Mouse (Mus musculus) midbrain, embryonic 13.5 days (tissue): Measurements from ENCODE around the gene Chrm3. TPM values are rescaled to one million over a fixed set of nuclear protein-coding genes. Genes with fewer than 3 reads are reported as not detected.

Experiments used
- ATAC-seq: fragments of 200-750 bp; cut with Nextera tagmentation; 2 replicates; pipeline ENCODE4 v1.8.0; 2017; ENCODE audit warnings: mild to moderate bottlenecking, moderate TSS enrichment, moderate library complexity
- H3K27ac ChIP-seq: fragments of 300-500 bp; sonication (generic); 2 replicates; pipeline ENCODE4 v1.5.1; 2015; ENCODE audit warnings: inconsistent platforms, mild to moderate bottlenecking, moderate library complexity
- H3K27me3 ChIP-seq: fragments of 300-500 bp; sonication (generic); 2 replicates; pipeline ENCODE4 v1.6.1; 2015; ENCODE audit warnings: mild to moderate bottlenecking, inconsistent platforms
- H3K36me3 ChIP-seq: fragments of 300-500 bp; sonication (generic); 2 replicates; pipeline ENCODE4 v1.6.1; 2015; ENCODE audit warnings: mild to moderate bottlenecking, inconsistent platforms
- H3K4me1 ChIP-seq: fragments of 300-500 bp; sonication (generic); replicated peaks from 2 replicates; pipeline ENCODE4 v1.6.1; 2015; ENCODE audit warnings: inconsistent platforms
- H3K4me2 ChIP-seq: fragments of 300-500 bp; sonication (generic); replicated peaks from 2 replicates; pipeline ENCODE4 v1.6.1; 2015; ENCODE audit warnings: moderate library complexity, mild to moderate bottlenecking, inconsistent platforms
- H3K4me3 ChIP-seq: fragments of 300-500 bp; sonication (generic); replicated peaks from 2 replicates; pipeline ENCODE4 v1.5.1; 2015; ENCODE audit warnings: mild to moderate bottlenecking, inconsistent platforms
- H3K9ac ChIP-seq: fragments of 300-500 bp; sonication (generic); replicated peaks from 2 replicates; pipeline ENCODE4 v1.6.1; 2015; ENCODE audit warnings: mild to moderate bottlenecking, inconsistent platforms
- H3K9me3 ChIP-seq: fragments of 300-500 bp; sonication (generic); 2 replicates; pipeline ENCODE4 v1.6.1; 2016; ENCODE audit warnings: mild to moderate bottlenecking, inconsistent platforms
- WGBS: fragments of 180-500 bp; shearing (Covaris S2); methylation state at CpG from one replicate; pipeline ENCODE4 v1.1.7; 2015; 5-methylcytosine and 5-hydroxymethylcytosine counted together
- polyA plus RNA-seq: library from polyadenylated mRNA; unstranded; fragments of >200 nt; fragmentation: Nextera tagmentation; extraction: Ambion mirVana; gene quantifications from 2 replicates; pipeline ENCODE4 v1.2.1, GENCODE M21; 2015

Chrm3 gene
- polyA plus RNA-seq, 1 experiment from 2014 or later, result 1.4 TPM

DNA sequence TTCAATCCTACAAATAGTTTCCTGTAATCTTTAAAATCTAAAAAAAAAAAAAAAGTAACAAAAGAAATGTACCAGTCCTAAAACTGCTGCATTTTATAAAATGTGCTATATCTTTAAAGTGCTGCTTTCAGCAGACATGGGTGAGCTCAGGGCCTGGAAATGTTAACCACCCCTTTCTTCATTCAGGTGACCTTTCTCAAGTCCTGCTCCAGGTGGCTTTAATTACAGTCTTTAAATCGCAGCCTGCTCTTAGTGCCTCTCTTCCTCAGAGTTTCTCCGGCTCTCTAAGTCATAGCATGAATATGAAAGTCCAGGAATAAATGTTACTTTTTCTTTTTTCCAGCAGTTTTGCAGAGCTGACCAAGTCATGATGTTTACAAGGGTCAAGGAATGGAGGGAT, 229.6 kb downstream of the Chrm3 start:
- no peak for ATAC-seq
- WGBS, result 78% methylated on average over 2 of the region's 2 CpGs

DNA sequence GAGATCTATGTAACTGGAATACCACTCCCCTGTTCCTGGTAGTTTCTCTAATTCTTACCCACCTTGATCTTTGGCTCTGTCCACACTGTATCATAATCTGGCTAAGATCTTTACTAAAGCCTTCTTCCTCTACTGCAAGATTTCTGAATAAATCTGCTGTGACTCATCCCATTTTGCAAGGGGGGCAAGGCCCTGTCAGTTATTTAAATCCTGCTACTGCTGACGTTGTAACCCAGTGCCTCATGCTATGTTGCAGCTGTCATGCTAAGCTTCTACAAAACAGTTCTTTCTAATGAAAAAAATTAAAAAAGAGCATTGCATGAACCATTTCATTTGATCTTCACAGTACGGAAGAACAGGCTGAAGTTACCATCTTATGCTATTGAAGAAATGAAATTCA, 248.4 kb downstream of the Chrm3 start:
- 71% methylated on average over 2 of the region's 2 CpGs for WGBS
- no peaks in the 10 kb centered on the region for H3K9me3 ChIP-seq
- ATAC-seq, result no peak

More for the DNA sequence above, 229.6 kb downstream of the Chrm3 start:
- Histone ChIP-seq H3K27ac (no peak overlapping the region), H3K27me3 (no peaks in the 10 kb centered on the region), H3K4me1 (no peaks in the 10 kb centered on the region), H3K4me3 (no peak overlapping the region), H3K9ac (no peak overlapping the region), H3K36me3 (no peaks in the 10 kb centered on the region), H3K9me3 (no peaks in the 10 kb centered on the region), H3K4me2 (no peak overlapping the region)

DNA sequence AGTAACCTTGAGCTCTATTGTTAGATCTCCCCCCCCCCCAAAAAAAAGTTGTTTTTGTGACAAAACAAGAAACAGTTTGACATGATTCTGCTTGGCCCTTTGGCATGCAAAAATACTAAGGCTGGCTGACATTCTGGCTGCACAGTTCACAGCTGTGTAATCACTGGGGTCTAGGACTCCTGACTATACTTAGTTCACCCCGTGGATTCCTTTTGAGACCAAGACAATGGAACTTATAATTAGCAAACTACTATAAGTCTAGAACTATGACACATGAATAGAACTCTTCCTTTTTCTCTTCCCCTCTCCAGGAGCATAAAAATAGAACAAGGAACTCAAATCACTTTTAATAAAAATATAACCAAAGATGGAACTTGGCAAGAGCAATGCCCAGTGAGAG, 251.1 kb downstream of the Chrm3 start:
- Histone ChIP-seq H3K4me1 (no peaks in the 10 kb centered on the region), H3K9me3 (no peaks in the 10 kb centered on the region), H3K27me3 (no peaks in the 10 kb centered on the region), H3K27ac (no peak overlapping the region), H3K4me3 (no peak overlapping the region), H3K4me2 (no peak overlapping the region), H3K9ac (no peak overlapping the region), H3K36me3 (no peaks in the 10 kb centered on the region)
- WGBS, result 55% methylated on average over 1 of the region's 1 CpGs
- ATAC-seq, result no peak

More for the DNA sequence above, 248.4 kb downstream of the Chrm3 start:
- Histone ChIP-seq H3K4me3 (no peak overlapping the region), H3K27ac (no peak overlapping the region), H3K4me1 (no peaks in the 10 kb centered on the region), H3K27me3 (no peaks in the 10 kb centered on the region), H3K9ac (no peak overlapping the region), H3K36me3 (no peaks in the 10 kb centered on the region), H3K4me2 (no peak overlapping the region)

DNA sequence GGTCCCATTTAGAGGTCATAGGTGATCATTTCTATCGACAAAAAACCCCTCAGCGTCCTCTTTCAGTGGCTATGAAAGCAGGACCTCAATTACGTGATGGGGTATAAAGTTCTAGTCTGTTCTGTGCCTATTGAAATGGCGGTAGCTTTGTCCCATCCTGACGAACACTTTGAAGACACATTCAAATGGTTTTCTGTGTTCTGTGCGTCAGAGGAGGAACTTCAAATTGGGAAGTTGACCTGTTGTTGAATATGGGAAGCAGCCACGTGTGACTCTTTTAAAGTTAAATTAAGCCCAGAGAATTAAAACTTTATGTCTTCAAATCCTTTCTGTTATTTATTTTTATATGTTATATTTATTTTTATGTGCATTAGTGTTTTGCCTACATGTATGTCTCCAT, 253.3 kb downstream of the Chrm3 start:
- no peak overlapping the region for H3K4me3 ChIP-seq
- WGBS, result 82% methylated on average over 7 of the region's 7 CpGs
- no peak overlapping the region for H3K4me2 ChIP-seq
- H3K9ac ChIP-seq, result no peak overlapping the region
- ATAC-seq, result no peak
- no peaks in the 10 kb centered on the region for H3K4me1 ChIP-seq
- H3K36me3 ChIP-seq, result no peaks in the 10 kb centered on the region
- H3K9me3 ChIP-seq, result no peaks in the 10 kb centered on the region
- H3K27ac ChIP-seq, result no peak overlapping the region
- H3K27me3 ChIP-seq, result no peaks in the 10 kb centered on the region

DNA sequence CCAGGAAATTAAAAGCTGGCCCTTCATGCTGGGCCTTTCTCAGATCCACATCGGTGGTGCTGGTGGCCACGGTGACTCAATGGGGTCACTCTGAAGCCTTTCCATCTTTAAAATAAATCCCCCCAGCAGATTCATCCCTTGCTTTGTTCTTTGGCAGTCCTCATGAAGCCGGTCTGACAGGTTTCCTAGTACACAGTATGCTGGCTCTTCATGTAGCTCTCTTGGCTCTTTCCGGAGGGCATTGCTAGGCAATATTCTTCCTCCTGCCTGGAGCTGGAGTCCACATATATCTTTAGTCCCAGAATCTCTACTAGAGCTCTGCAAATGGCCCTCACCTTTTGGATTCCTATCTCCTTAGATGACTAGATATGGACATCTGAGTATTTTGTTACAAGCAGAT, 269.9 kb downstream of the Chrm3 start:
- no peak for ATAC-seq
- 70% methylated on average over 4 of the region's 4 CpGs for WGBS

DNA sequence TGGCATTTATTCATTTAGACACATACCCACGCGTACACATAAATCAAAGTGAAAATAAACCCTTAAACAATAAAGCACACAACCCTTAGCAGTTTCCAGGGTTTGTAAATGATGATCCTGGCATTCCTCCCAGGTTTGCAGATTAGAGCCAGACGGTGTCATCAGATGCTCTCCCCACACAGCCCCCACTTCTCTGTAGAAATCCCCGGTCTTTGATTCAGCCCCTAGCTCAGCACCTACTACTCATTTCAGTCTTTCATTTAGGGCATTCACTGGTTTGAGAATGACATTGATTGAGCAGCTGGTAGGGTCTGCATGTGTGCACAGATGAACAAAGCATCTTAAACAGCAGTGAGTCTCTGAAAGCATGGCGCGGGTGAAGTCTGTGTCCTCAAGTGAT, 274.3 kb downstream of the Chrm3 start:
- no peak overlapping the region for H3K27ac ChIP-seq
- no peaks in the 10 kb centered on the region for H3K4me1 ChIP-seq
- no peak overlapping the region for H3K9ac ChIP-seq
- no peaks in the 10 kb centered on the region for H3K36me3 ChIP-seq
- H3K4me2 ChIP-seq, result no peak overlapping the region
- H3K4me3 ChIP-seq, result no peak overlapping the region
- WGBS, result 90% methylated on average over 6 of the region's 6 CpGs
- H3K27me3 ChIP-seq, result no peaks in the 10 kb centered on the region
- 0 out of 2 replicates have a peak, but pooled peaks have one; percentile 50 for ATAC-seq
- 0 out of 2 replicates have a peak, but pooled peaks cover 3% of the 10 kb centered on the region for H3K9me3 ChIP-seq

More for the DNA sequence above, 269.9 kb downstream of the Chrm3 start:
- no peak overlapping the region for H3K4me2 ChIP-seq
- no peaks in the 10 kb centered on the region for H3K27me3 ChIP-seq
- no peak overlapping the region for H3K9ac ChIP-seq
- H3K4me1 ChIP-seq, result no peaks in the 10 kb centered on the region
- H3K27ac ChIP-seq, result no peak overlapping the region
- 0 out of 2 replicates have a peak, but pooled peaks cover 3% of the 10 kb centered on the region for H3K9me3 ChIP-seq
- no peak overlapping the region for H3K4me3 ChIP-seq
- no peaks in the 10 kb centered on the region for H3K36me3 ChIP-seq

DNA sequence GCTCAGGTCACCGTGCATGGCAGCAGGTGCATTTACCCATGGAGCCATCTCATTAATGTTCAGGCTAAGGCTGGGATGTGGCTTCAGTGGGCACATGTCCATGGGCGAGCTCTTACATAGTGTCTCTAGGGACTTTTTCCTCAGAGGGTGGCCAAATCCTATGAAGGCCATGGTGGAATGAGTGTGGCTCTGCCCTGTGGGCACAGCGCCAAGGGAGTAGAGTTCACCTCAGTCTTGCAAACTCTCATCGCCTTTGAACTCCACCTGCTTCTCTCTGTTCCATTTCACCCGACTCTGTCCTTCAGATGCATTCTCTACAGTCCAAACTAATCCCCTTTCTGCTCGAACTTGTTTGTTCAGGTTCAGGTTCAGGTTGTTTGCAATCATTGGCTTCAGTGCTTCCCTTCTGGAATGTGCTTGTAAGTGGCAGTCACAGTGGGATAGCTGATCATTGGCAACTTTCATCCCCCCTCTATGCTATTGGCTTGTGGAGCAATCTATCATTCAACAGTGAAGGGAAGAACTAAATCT, 278.7 kb downstream of the Chrm3 start:
- Histone ChIP-seq H3K27me3 (no peaks in the 10 kb centered on the region), H3K9me3 (no peaks in the 10 kb centered on the region), H3K4me3 (no peak overlapping the region), H3K4me1 (no peaks in the 10 kb centered on the region), H3K9ac (no peak overlapping the region), H3K36me3 (no peaks in the 10 kb centered on the region), H3K4me2 (no peak overlapping the region), H3K27ac (no peak overlapping the region)
- ATAC-seq, result no peak
- WGBS, result 85% methylated on average over 6 of the region's 6 CpGs

DNA sequence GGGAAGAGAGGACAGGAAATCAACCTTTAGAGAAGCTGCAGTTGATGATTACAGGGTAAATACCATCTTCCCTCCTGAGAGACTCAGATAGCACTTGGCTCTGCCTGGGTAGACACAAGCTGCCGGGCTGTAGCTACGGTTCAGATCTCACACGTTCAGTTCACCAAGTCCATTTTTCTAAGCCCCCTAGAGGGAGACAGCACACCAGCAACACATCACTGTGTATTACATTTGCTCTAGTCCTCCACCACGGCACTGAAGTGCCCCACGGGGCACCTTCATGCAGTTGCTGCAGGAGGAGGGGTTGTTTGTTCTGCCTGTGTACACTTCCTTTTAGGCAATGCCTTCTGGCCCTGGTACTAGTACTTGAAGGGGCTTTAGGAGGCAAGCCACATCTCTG, 289.5 kb downstream of the Chrm3 start:
- Histone ChIP-seq H3K4me3 (no peak overlapping the region), H3K4me2 (no peak overlapping the region), H3K36me3 (no peaks in the 10 kb centered on the region), H3K9ac (no peak overlapping the region), H3K27me3 (no peaks in the 10 kb centered on the region), H3K27ac (no peak overlapping the region), H3K9me3 (no peaks in the 10 kb centered on the region), H3K4me1 (no peaks in the 10 kb centered on the region)
- 46% methylated on average over 5 of the region's 5 CpGs for WGBS
- peak; percentile 79 for ATAC-seq

DNA sequence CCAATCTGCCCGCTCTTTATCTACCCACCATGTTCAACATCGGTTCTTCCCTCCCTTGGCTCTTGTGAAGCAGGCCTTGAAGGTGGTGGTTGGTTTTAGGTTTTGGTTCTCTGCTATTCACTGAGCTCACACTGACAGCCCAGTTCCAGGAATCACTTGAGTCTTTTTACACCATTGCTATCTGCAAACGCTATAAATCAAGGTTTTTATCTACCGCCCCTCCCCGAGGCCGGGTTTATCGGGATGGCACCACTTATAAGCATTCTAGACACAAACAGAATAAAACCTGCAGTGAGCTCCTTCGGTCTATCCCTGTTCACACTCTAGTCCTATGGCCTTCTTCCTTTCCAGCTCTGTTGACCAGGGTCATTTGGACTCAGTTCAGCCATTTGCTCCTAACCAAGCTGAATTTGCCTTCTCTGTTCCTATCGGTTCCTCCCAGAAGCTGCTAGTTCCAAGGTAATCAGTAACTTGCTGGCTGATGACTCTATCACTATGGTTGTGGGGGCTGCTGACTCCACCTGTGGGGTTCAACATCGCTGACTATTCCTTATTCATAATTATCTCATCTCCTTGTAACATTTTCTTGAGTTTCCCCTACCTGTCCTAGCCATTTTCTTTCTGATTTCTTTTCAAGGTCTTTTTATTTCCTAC, 291.6 kb downstream of the Chrm3 start:
- Histone ChIP-seq H3K4me2 (no peak overlapping the region), H3K9me3 (no peaks in the 10 kb centered on the region), H3K4me3 (no peak overlapping the region), H3K9ac (no peak overlapping the region), H3K36me3 (no peaks in the 10 kb centered on the region), H3K4me1 (no peaks in the 10 kb centered on the region), H3K27me3 (no peaks in the 10 kb centered on the region), H3K27ac (no peak overlapping the region)
- WGBS, result 91% methylated on average over 10 of the region's 10 CpGs
- no peak for ATAC-seq

DNA sequence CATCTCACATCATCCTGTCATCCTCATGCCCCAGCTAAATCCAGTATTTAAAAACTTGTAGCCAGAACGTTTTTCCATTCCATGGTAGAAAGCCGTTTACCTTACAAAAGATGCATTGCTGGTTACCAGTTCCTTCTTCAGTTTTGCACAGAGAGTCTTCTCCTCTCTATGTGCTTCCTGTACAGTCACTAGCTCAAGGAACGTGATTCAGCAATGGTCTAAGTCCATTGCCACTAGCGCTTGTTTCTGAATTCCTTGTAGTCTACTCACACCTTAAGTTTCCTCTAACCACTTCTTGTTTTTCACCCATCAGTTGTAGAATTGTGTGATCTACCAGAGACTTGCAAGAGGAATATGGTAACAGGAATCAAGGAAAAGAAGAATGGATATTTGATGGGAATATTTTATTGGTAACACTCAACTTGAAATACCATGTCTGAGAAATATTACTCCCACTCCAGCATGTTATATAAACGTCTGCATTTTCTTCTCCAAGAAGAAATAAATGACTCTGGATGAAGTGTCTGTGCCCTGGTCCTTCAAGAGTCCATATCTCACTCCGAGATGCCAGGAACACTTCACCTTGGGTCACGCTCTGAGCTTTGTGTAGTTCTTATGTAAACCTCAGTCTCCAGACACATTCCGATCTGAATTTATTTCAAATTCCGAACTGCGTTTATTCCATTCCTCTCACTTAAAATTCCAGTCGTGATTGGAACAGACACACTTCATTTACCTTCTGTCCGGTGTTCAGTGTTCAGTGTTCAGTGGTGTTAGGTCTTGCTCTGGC, 293.6 kb downstream of the Chrm3 start:
- no peak overlapping the region for H3K9ac ChIP-seq
- no peak overlapping the region for H3K27ac ChIP-seq
- no peaks in the 10 kb centered on the region for H3K4me1 ChIP-seq
- no peaks in the 10 kb centered on the region for H3K36me3 ChIP-seq
- no peak for ATAC-seq
- no peaks in the 10 kb centered on the region for H3K27me3 ChIP-seq
- WGBS, result 90% methylated on average over 12 of the region's 12 CpGs
- no peak overlapping the region for H3K4me3 ChIP-seq
- H3K9me3 ChIP-seq, result no peaks in the 10 kb centered on the region
- H3K4me2 ChIP-seq, result no peak overlapping the region

DNA sequence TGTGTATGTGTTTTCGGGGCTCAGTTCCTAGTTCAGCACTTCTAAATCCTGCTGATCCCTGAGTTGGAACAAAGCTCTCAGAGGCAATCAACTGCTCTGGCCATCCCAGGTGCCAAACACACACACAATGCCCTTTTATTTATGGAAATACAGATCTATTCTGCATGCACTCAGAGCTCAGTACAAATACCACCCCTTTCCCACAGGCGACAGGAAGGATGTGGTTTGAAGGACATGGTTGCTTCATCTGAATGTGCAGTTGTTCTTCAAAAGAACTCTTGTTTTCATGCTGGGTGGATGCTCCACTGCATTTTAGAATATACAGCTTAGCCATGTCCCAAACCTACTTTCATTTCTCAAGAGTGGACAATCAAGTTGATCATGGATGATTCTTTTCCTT, 294.9 kb downstream of the Chrm3 start:
- no peaks in the 10 kb centered on the region for H3K9me3 ChIP-seq
- WGBS, result 43% methylated on average over 2 of the region's 2 CpGs
- no peaks in the 10 kb centered on the region for H3K4me1 ChIP-seq
- no peak overlapping the region for H3K9ac ChIP-seq
- no peak overlapping the region for H3K4me2 ChIP-seq
- no peak for ATAC-seq
- no peaks in the 10 kb centered on the region for H3K36me3 ChIP-seq
- no peak overlapping the region for H3K4me3 ChIP-seq
- H3K27me3 ChIP-seq, result no peaks in the 10 kb centered on the region
- no peak overlapping the region for H3K27ac ChIP-seq

DNA sequence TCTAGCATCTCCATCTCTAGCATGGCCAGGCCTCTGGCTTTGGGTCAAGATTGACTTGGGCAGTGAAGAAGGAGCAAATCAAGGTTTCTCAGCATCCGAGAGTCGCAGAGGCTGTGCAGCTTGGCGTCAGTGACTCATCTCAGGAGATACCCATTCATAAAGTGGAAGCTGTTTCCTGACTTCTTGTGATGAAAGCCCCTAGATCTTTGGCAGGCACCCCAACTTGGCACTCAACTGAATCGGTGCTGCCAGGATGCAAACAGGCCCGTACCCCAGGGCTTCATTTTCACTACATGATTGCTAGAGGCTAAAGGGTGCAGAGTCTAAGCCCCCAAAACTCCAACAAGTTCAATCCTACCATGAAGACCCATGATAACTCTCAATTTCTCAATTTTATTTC, 298.0 kb downstream of the Chrm3 start:
- no peaks in the 10 kb centered on the region for H3K9me3 ChIP-seq
- H3K4me2 ChIP-seq, result no peak overlapping the region
- H3K9ac ChIP-seq, result no peak overlapping the region
- no peak for ATAC-seq
- no peak overlapping the region for H3K27ac ChIP-seq
- H3K4me1 ChIP-seq, result no peaks in the 10 kb centered on the region
- no peaks in the 10 kb centered on the region for H3K27me3 ChIP-seq
- 87% methylated on average over 5 of the region's 5 CpGs for whole genome bisulfite sequencing
- no peaks in the 10 kb centered on the region for H3K36me3 ChIP-seq
- H3K4me3 ChIP-seq, result no peak overlapping the region
